Mouse (Mus musculus) ovary, postnatal 36 days (tissue): Measurements from ENCODE around the gene Prdx3.
A peak's percentile ranks its signal among the peaks of the same experiment; 100 is the strongest.
"Not testable (repeated sequence)": the region's sequence is repeated elsewhere in the genome, so short reads cannot be mapped to it uniquely, and the experiment has no call there.

Experiments used
- DNase-seq: peaks from one replicate; pipeline ENCODE4 v3.0.0; 2022; ENCODE audit warnings: low spot score, mixed read lengths

Prdx3 gene

DNA sequence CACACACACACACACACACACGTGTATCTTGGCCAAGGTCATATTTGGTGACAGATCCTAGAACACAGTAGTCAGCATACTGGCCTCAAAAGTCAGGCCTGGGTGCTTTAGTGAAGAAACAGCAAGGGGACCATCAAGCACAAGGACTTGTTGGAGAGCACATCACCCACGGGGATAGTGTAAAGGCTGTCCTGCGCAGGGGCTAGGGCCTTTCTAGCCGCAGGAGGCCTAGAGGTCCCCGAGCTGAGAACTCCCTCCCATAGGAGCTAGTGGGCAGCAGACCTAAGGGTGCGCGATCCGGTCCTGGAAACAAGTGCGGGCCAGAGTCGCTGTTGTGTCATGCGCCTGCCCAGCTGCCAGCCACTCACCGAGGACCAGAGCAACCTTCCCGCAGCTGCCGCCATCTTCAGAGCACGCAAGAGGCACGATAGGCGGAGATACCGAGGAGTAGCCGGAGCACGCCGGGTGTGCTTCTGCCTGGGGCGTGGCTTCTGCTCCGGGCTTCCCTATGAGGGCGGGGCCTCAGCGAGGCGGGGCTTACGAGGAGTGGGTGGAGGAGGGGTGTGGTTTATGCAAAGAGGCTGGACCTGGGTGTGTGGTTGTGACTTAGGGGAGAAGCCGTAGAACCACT lies at the start of gene Prdx3:
Prdx3 (minus strand) TSS at position 493 of the 631 bp plus-strand sequence.
- DNase-seq = peak; percentile 97

DNA sequence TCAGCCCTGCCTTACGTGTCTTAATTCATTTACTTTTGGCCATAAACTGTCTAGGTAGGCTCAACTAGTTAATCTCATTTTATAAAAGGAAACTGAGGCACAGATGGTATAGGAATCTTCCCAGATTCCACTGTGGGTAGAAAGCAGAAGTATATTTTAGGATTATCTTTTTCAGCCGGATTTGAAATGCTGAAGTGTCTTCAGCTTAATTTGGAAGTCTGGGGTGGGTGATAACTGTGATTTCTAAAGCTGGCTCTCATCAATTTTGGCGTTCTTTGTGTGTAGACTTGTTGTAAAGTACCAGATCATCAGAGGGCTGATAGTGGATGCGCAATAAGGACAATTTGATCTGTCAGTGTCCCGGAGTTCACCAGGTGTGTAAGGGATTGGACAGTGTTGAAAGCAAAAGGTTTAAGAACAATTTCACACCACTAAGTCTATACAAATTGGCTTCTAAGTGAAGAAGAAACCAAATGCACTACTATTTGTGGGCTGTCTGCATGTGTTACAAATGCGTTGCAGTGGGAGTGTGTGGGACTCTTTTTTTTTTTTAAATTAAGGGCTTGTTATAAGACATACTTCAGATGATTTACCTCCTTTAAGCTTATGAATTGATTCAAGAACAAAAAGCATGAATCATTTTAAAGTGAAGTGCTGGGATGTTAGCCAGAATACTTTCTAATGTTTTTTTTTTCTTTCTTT lies 42.7 kb upstream of the Prdx3 start:
- no peak for DNase-seq

DNA sequence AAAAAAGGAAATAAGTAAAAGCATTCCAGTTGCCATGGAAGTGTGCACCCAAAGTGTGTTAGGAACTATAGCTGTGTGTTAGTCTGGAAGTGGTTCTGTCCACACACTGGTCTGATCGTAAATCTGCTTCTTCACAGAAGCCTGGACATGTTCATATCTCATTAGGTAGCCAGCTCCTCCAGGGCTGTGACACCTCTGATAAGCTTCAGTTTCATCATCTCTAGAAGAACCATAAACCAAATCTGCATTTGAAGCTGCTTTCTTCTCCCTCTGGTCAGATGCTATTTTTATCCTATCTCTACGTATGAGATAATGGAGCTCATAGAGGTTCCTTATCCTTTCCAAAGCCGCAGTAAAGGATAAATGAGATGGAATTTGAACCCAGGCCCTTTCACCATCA lies 41.5 kb upstream of the Prdx3 start:
- DNase-seq = no peak

DNA sequence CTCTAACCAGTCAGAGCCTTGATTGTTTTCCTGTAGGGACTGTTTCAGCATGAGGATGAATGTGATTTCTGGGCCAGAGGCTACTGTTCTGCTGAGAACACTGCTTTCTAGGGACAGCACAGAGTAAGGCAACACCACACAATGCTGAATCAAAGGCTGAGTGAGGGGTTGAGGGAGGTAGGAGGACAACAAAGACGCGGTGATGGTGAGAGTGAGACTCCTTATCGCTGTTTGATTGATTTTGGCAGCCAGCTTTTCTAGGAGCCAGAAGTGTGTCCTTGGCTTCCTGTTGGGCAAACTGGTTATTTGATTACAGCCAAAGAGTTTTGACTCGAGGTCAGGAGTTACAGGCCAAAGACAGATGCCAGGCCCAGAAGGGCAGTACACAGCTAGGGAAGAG lies 40.9 kb upstream of the Prdx3 start:
- peak; percentile 14 for DNase-seq

DNA sequence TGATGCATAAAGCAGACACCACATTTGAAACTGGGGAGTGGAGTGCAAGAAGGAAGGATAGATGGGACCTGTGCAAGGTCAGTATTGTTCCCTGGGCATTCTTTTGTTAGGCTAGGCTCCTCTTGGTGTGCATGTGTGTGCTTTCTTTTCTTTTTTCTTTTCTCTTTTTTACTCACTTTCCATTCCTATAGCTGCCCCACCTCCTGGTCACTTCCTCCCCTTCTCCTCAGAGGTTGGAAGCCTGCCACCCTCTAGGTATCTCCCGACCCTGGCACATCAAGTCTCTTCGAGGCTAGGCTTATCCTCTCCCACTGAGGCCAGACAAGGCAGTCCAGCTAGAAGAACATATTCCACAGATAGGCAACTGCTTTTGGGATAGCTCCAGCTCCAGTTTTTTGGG lies 37.3 kb upstream of the Prdx3 start:
- no peak for DNase-seq

DNA sequence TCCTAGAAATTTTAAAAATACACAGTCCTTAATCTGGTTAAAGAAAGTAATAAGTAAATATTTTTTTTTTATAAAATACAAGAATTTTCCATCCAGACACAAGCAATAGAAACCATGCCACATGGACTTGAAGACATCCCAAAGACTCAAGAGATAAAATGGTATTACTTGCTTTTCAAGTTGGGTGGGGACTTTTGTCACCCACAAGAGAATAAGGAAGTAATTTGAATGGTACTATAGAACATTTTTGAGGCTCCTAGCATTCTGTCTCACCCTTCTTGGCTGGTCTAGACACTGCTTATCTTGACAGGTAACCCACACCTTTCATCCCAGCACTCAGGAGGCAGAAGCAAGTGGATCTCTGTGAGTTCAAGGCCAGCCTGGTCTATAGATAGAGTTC lies 35.9 kb upstream of the Prdx3 start:
- no peak for DNase-seq

DNA sequence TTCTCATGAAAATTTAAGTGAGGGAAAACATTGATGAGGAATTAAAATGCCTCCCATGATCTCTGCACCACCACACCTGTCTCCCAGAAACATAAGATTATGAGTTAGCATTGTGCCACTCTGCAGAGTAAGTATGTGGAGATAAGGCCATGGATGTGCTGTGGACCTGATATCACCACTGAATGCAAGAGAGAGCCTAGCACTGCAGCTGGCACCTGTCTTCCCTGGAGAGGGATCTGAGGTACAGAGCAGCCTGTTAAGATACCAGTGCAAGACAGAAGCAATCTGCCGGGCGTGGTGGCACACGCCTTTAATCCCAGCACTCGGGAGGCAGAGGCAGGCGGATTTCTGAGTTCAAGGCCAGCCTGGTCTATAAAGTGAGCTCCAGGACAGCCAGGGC lies 31.1 kb upstream of the Prdx3 start:
- no peak for DNase-seq

DNA sequence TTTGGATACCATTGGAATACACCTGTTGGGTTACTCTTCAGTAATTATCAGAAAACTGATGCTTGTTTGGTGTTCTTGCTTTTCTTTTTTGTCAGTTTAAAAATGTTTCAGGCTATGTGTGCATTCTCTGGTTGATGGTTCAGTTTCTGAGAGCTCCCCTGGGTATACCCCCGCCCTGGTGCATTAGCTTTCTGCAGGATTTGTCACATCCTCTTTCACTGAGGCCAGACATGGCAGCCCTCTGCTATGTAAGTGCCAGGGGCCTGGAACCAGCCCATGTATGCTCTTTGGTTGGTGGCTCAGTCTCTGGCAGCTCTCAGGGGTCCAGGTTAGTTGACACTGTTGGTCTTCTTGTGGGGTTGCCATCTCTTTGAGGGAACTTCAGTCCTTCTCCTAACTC lies 29.6 kb upstream of the Prdx3 start:
- no peak for DNase-seq

DNA sequence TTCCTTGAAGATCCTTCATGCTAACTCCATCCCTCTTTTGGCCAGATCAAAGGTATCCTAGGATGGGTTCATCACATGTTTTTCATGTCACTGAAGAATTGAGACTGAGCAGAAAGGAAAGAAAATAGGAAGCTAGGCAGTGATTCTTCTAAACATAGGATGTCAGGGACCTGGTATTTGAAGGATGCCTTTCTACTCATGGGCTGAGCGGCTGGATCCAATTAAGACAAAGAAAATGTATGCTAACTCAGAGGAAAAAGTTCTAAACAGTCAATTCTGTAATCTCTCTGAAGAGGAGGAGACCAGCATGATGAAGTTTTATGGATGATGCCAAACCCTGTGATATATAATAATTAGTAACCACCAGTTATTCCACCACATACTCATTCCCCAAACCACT lies 28.8 kb upstream of the Prdx3 start:
- no peak for DNase-seq

DNA sequence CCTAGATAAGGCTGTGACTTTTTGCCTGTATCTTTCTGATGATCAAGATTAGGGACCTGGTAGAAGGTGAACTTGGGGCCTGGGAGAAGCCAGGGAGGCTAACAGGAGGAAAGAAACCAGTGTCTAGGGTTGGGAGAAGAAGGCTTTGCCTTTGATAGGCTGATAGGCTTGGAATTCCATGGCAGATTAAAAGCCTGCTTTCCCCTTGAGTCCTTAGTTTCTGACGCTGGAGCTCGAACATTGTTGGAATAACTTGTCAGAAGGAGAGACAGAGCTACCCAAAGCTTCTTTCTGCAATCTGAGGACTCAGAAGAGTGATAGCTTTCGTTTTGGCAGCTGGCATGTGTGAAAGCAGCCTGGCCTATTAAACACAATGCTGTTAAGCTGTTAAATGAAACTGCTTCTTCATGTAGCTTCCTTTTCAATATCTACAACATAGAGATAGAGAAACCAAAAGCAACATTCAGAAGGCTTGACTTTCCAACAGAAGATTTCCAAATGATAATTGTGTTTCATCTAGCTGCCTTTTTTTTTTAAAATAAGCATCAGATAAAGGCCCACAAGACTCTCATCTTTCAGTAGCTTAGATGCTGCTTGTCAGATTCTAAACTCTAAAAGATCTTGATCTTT lies 21.0 kb upstream of the Prdx3 start:
- no peak for DNase-seq

DNA sequence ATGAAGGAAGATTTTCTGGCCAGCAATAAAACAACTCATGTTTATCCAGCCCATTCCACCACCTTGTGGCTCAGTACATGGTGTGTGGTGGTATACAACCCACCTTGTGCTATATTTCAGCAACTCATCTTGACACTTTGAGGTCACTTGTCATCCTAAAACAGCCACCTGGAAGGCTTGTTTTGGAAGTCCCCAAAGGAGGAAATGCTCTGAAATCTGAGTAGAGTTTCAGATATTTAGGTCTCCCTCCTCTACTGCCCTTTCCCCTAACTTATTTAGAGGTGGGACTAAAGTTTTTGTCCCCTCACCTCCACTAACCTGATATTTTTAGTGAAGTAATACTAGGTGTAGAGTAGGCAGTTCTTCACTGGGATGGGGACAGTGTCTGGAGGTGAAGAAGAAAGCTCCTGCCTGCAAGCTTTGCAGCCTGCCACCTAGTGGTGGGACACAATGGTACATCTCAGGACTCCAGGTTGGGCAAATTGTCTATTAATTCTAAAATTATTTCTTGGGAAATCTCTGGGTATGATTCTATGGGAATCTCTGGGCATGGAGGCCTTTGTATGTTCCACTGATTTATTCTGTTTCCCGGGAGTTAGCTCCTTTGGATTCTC lies 17.7 kb upstream of the Prdx3 start:
- DNase-seq = peak; percentile 50

DNA sequence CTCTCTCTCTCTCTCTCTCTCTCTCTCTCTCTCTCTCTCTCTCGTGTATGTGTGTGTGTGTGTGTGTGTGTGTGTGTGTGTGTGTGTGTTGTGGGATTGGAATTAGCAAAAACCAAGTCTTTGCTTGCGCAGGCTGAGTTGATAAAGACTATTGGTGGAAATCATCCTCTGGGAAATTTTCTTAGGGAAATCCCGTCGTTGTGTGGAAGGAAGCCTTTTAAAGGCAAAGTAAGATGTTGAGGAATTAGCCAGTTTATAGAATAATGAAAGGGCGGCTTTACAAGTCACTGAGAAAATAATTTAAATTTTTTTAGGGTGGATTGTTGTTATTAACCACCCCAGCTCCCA lies 16.7 kb upstream of the Prdx3 start:
- no peak for DNase-seq

DNA sequence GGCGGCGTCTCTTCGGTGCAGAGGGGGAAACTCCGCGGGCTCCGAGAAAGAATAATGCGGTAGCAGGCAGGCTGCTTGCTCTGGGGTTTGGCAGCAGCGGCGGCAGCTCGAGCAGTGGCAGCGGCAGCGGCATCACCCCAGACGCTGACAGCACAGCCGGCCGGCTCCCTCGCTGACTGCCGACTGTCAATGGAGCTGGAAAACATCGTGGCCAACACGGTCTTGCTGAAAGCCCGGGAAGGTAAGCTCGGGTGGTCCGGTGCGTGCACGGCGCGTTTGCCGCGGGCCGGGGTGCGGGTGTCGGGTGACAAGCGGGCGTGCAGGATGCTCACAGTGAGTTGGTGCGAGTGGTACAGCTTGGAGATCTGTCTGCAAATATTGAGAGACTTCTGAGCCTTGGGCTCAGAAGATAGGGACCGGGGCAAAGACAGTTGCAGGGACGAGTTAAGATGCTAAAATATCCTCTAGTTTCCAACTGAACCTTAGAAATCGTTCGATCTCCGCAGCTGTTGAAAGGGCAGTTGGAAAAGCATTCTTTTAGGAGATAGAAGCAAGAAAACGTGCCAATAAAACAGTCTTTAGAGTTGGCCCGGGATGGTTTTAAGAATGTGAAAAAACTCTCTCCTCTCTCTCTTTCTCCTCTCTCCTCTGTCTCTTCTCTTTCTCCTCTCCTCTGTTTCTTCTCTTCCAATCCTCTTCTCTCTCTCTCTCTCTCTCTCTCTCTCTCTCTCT lies 16.2 kb upstream of the Prdx3 start:
- peak; percentile 55 for DNase-seq

DNA sequence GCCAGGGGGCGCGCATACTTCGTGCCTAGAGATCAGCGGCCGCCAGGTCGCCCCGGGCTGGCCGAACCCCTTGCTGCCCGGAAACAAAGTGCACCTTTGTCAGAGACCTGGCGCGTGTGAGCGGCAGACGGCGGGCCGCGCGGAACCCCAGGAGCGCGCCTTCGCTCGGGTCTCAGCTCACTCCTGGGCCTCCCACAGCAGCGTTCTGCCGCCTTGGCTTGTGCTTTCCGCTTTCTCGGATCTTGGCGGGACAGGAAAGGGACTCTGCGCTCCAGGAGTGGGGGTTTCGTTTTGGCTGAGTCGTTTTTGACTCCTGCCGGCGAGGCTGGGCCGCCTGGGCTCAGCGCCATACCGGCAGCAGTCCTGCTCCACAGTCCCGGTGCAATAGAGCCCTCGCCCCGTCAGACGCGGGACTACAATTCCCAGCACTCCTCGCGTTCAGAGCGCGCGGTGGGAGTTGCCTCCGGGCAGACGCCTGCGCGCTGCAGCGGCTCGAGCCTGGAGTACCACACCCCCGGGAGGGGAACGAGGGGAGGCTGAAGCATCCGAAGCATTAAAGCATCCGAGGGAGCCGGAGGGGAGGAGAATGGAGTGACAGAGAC lies 15.5 kb upstream of the Prdx3 start, which contains the start of gene Grk5:
Grk5 (plus strand) TSS at position 36 of the 602 bp plus-strand sequence.
- peak; percentile 93 for DNase-seq

DNA sequence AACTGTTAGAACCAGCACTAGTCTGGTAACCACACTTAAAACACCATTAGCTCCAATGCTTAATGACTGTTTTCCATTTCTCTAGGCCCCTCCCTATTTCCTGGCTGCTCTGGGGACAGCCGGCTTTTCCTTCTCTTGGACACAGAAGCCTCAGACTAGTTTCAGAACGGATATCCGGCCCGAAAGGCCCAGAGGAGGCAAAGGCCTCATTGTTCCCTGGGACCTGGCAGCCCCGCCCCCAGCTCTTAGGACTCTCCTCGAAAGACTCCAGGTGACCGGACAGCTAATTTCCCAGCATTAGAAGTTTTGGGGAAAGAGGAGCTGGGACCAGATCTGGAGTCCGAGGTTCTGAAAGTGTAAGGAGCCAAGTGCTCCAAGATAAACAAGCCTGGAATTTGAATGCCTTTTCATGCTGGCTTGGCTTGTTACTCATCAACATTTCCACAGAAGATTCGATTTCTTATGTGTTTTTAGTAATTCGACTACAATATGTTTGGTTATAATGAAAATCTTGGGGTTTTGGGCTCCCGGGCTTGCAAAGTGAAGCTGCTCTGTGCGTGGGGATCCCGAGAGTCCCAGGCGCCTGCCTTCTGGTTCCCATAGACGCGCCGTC lies 14.9 kb upstream of the Prdx3 start:
- peak; percentile 49 for DNase-seq

DNA sequence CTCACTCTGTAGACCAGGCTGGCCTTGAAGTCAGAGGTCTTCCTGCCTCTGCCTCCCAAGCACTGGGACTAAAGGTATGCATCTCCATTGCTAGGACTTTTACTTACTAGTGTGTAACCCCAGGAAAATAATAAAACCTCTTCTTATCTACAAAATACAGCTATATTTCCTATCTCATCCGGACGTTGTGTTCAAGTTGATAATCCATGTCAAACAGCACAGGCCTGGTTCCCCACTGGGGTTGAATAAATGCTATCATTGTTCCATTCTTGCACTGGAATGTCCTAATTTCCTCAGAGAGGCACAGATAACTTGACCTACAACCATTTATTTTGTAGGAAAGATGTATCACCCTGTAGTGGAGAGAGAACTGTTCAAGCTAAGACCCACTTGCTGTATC lies 13.3 kb upstream of the Prdx3 start:
- DNase-seq = no peak

DNA sequence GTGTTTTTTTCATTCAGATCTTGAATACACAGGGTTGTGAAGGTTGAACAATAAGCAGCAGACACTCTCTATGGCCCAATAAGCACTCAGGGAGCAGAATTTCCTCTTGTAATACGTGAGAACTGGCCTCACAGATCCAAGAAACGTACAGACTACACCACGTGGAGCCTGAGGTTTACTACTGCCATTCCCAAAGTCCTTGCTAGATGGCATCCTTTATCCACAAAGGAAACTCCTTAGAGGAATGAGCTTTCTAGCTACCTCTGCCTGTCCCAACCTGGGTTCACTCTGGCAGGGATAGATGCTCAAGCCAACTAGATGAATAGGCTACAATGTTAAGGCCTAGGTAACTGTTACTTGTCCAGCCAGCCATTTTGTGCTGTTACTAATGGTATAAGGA lies 8.8 kb upstream of the Prdx3 start:
- DNase-seq = no peak

DNA sequence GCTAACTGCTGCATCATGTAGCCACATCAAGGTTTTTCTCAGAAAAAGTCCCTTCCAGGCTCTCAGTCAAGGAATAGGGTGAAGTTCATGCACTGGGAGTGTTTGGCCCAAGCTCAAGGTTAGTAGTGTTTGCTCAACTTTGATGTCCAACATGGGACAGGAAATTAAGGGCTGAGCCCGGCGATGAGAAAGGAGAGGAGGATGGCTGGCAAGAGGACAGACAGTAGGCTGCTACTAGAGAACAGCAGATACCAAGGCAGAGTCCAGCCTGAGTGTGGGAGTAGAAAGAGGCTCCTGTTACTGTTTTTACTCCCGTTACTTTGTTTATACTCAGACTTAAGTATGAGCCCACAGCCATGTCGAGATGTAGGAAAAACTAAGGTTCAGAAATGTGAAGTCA lies 855 bp downstream of the Prdx3 start:
- peak; percentile 36 for DNase-seq

DNA sequence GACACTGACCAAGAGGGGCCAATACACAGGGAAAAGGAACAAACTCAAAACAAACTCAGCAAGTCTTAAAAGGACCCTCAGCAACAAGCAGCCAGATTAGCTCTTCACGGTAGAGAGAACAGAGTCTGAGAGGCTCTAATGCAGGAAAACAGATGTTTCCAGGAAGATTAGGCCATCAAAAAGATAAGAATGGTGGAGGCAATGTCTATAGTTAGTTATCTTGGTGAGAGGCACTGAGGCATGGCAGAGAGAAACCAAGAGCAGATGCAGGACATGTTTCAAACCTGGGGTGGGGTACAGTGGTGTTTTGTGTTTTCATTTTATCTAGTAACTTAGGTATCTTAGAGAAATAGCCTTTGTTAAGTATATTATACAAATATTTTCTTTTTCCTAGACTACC lies 2.1 kb downstream of the Prdx3 start:
- DNase-seq = no peak

DNA sequence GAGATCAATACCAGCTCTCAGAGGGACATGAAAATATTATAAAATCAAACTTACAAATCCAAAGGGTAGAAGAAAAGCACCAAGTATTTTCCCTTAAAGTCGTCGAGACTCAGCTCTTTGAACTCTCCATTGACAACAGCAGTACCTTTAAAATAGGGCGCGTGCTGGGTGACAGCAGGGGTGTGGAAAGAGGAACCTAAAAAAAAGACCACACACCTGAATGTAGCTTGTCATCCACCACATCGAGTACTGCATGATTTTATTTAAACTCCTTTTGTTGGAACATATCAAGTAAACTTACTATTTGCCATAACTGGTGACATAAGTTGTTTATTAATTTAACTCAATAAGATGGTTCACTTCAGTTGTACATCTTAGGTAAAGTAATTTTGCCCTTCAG lies 3.0 kb downstream of the Prdx3 start:
- DNase-seq = no peak

DNA sequence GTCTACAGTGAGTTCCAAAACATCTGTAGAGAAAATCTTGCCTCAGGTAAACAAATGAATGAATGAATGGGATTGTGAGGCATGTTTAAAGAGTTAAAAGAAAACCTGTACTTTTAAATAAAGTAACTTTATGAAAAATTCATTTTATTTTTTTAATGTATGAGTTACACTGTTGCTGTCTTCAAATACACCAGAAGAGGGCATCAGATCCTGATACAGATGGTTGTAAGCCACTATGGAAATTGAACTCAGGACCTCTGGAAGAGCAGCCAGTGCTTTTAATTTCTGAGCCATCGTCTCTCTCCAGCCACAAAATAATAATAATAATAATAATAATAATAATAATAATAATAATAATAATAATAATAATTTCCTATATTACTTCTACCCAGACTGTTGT lies 3.9 kb downstream of the Prdx3 start:
- DNase-seq = no peak

DNA sequence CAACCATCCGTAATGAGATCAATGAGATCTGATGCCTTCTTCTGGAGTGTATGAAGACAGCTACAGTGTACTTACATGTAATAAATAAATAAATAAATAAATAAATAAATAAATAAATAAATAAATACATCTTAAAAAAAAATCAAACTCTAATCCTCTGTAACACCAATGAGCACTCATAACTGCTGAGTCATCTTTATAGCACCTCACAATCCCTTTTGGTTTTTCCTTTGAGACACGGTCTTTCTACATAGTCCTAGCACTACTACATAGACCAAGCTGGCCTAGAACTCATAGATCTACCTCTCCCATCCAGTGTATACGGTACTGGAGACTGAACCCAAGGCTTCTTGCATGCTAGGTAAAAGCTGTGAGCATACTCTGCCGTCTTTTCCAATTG lies 8.2 kb downstream of the Prdx3 start:
- DNase-seq = not testable (repeated sequence)
